Mouse (Mus musculus): ENCODE measurements around the gene Dqx1.

The Dqx1 gene

DNA sequence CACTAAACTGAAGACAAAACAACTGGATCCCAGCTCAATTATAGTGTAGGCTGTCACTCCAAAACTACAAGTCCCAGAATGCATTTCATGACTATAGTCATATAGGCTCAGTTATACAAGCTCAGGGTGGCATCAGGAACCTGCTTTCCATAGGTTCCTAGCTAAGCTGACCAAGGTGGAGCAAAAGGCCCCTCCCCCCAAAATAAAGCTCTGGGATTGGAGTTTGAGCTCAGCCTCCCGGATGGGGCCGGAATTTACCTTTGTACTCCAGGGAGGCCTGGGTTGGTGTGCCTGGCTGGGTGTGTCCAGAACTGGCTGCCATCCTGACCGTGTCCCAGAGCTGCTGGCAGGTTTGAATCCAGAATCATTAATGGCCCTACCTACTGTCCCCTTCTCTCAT, at the start of gene Dqx1:
Dqx1 (plus strand) TSS at position 55 of the 400 bp plus-strand sequence.
- DNase-seq, result no peak

DNA sequence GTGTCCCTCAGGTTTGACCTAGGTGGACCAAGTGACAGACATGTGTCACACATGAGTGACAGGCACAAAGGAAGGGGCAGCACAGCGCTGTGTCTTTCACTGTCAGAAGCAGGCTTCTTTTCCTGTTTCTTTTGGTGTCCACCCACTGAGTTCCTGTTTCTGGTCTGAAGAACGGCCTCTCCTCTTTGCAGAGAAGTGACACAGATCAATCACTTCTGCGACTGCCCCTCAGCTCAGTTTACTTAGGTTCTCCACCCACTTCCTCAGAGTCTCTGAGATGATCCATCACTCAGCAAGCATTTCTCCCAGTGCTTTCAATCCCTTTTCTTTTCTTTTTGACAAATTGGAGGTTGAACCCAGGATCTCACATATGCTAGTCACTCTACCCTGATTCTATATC, 49.0 kb upstream of the Dqx1 start:
- DNase-seq, result no peak

DNA sequence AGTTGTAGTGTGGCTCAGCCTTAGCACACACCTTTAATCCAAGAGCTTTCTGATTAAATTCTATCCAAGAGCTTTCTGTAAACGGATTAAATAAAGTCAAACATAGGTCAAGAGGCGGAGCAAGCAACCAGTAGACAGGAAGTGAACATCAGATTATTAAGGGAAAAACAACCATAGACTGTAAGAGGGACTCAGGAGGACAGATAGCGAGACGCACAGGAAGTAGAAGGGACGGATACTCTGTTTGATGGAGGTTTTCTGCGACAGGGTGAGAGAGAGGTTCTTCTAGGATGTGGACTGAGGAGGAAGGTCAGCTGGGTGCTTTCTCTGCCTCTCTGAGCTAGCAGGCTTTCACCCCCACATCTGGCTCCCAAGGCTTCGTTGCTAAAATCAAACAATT, 47.6 kb upstream of the Dqx1 start:
- DNase-seq, result no peak

DNA sequence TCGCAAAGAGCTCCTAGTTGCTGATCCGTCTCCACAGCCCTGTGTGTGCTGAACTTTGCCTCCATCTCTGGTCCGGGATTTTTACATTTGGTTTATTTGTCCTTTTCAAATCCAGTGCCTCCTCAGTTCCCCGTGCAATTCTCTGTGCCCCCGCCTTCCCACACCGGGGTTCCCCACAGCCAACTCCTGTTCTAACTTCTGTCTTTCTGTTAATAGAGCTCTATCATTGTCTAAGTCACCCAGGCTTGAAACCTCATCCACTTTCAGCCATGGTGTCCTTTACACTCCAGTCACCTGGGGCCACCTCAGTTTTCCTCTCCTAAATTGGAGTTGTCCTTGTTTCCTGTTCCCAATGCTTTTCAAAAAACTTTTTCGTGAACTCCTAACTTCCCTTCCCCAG, 46.4 kb upstream of the Dqx1 start:
- peak; percentile 49 to 56 for DNase-seq

DNA sequence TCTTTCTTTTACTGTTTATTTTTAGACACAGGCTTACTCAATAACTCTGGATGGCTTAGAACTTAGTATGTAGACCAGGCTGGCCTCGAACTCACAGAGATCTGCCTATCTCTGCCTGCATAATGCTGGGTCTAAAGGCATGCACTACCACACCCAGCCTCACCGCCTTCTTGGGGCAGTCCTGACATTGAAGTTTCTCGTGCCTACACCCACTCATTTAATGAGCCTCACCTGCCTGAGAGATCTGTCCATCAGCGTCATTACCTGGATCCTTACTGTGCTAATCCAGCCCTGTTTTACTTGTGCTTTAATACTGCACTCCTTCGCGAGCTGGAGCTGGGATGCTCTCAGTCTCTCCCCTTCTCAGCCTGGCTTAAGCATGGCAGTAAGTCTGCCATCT, 45.9 kb upstream of the Dqx1 start:
- DNase-seq, result no peak

DNA sequence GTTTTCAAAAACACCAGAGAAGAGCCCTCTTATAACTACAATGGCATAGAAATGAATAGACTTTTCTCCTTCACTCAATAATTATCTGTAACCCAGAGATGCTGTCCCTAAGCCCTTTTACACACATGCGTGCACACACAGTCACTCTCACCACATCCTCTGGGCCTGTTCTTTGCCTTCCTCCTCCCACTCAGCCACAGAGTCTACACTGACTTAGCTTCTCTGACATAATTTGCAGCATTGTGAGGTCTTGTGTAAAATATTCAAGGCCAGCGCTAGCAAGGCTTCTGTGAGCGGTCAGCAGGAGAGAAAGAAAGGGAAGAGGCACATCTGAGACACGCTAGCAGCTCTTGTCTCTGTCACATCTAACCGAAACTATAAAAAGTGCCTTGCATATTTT, 44.2 kb upstream of the Dqx1 start:
- DNase-seq, result peak; percentile 47 to 53

DNA sequence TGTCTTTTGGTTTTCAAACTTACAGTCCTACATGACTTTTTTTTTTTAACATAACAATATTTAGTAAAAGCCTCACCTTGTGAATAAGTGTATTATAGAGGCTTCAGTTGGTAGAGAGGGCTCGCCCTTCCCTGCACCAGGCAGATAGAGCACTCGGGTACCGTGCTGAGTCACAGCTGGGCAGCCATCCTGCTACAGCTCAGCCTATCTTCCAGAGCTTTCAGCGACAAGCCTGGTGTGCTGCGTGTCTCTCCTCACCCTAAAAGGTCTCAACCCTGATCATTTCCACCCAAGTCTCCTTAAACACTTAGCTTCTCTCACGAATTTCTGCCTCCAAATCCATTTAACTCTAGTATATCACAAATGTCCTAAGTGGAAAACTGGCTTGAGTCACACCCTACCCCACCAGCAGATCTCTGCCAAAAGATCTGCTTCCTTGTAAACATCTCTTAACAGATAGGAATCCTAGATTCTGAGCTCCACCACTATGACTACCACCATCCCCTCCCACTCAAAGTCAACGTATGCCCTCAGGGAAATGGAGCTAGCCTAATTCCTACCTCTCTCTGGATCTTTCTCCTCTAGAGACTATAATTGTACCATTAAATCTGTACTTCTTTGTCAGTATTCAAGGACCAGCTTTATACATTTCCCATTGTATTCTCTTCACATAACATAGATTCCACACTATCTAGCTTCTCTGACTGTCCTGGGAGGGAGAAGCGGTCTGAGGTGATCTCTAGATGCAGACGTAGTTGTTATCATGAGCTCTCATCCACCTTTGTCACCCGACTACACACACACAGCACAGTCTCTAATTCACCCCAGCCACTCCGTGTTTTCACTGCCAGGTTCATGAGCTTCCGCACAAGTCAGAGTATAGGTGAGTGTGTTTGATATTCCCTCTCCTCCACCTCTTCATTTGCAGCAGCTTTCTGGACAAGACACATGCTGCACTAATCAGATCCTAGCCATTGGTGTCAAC, 42.9 kb upstream of the Dqx1 start:
- DNase-seq, result no peak

DNA sequence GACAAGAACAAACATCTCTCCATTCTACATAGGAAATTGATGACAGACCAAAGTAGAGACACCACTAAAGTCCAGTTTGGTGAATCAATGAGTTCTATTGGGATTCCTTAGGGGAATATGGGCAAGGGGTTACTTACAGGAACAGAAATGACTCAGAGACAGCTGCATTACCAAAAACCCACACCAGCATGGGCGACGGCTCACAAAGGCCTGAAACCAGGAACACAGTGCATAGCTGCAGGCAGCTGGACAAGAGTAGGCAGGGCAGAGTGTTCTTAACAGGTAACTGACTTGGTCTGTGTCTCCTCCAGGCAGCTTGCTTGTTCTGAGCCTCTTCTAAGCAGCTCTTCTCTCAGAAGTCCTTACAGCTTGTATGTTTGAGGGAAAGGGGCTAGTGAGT, 41.9 kb upstream of the Dqx1 start:
- no peak for DNase-seq

DNA sequence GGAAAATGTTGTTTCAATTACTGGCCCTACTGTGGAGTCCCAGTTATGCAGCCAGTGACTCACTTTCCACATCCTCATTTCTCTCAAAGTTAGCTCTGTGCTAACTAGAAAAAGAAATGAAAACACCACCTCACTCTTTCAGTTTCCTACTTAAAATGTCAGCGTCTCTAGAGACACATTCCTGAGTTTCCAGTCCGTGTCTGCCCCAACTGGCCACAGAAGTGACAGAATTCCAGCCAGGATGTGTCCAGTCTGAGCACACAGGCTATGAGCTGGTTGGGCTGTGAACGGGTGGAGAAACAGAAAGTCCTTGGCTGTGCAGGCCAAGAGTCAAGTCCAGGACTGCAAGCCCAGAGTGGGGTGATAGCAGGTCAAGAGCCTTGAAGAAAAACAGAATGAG, 40.5 kb upstream of the Dqx1 start:
- DNase-seq, result no peak

DNA sequence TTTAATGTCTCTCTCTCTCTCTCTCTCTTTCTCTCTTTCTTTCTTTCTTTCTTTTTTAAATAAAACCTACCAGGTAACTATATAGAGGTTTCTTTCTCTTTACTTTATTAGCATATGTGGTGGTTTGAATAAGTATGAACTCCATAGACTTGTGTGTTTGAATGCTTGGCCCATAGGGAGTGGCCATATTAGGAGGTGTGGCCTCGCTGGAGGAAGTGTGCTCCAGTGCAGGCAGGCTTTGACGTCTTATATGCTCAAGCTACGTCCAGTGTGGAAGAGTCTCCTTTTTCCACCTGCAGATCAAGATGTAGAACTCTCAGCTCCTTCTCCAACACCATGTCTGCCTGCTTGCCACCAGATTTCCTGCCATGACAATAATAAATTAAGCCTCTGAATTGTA, 38.6 kb upstream of the Dqx1 start:
- no peak for DNase-seq

DNA sequence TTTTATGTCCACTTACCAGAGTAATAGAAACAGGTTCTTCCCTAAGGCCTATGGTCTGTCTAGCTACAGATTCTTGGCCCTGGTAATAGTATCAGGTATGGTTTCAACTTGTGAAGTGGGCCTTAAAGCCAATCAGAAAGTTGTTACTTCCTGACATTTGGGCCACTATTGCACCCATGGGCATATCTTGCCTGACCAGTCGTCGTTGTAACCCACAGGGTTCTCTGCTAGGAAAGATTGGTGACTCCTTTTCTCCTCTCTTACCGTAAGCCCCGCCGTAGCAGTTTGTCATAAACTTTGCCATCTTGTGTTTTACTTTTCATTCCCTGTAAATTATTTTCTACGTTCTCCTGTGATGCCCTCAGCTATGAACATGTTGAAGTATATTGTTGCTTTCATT, 37.5 kb upstream of the Dqx1 start:
- no peak for DNase-seq

DNA sequence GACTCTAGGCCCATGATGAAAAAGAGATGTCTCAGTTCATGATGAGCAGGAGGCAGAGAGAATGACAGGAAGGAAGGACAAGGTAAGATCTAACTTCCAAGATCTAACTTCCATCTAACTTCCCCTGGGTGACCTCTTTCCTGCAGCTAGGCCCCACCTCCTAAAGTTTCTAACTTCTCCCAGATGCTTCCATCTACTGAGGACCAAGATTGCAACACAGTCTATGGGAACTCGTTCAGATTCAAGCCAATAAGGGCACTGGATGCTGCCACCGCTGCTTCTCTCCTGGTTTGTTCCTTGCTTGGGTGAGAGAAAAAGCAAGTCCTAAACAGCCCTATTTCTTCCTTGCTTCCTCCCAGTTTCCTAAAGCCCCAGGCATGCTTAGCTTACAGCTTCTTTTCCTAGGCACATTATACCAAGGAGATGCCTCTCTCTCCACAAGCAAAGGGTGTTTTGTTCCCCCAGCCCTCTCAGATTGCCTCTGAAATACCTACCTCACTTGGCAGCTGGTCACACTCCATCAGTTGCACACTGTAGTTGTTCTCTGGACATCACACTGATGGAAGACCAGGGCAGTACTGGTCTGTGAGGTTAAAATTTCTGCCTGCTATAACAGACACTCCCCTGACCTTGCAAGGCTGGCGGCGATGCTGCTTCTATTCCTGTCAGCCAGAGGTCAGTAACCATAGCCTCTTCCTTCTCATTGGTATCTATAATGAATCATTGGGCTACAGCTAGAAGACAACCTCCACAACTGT, 36.6 kb upstream of the Dqx1 start:
- DNase-seq, result no peak

DNA sequence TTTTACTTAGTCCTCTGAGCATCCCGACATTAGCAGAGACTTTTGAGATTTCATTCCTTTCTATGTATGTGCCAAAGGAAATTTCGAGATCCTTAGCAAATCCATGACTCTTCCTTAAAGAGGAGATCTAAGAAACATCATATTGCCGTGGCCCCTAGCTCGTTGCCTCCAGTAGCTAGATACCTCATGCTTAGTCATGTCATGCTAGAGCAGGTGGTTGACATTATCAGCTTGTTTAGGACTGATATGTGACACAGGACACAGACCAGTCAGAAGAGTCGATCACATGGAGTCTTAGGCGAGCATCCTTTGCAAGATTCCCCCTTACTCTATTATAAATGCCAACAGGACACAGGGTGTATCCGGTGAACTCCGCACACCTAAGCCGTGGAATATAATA, 34.6 kb upstream of the Dqx1 start:
- no peak for DNase-seq

DNA sequence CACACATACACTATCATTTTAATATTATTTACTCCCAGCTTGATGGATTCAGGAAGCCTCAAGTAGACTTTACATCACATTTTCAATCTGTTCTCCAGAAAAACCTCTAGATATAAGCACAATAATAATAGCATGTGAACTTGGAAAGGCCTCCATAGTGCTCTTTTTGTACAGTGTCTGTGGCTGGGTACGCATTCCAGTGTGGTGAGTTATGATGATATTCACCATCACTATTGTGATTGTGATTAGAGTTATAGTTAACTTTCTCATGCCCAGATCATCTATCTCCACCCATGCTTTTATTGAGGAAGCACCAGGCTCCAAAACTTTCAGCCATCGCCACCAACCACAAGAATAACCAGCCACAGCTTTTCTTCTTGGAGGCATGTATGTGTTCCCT, 33.9 kb upstream of the Dqx1 start:
- DNase-seq, result no peak

DNA sequence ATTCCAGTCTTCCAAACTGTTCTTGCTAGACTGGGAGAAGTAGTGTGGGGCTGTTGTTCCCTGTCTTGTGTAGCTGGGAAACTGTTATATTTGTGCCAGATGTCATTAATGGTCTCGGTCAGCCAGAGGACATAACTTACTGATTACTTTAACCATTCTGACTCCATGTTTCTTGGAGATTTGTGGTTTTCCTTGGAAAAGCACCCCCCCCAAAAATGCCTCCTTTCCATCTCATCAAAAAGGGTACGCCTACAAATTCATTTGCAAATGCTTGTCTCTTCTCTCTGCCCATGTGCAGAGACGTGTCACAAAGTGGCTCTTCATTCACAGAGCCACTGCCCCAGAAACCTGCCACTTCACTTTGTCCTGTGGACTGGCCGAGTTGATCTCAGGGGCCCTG, 33.2 kb upstream of the Dqx1 start:
- no peak for DNase-seq

DNA sequence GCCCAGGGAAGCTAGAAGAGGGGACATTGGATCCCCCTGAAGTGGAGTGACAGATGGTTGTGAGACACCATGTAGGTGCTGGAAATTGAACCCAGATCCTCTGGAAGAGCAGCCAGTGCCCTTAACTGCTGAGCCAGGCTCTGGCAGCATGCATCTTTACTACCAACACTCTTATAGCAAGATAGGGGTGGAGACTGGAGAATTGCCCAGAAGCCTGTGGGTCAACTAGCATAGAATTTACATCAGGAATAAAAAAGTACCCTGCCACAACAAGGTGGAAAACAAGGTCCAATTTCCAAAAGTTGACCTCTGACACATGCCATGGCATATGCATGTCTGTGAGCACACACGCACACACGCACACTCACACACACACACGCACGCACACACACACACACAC, 32.4 kb upstream of the Dqx1 start:
- no peak for DNase-seq

DNA sequence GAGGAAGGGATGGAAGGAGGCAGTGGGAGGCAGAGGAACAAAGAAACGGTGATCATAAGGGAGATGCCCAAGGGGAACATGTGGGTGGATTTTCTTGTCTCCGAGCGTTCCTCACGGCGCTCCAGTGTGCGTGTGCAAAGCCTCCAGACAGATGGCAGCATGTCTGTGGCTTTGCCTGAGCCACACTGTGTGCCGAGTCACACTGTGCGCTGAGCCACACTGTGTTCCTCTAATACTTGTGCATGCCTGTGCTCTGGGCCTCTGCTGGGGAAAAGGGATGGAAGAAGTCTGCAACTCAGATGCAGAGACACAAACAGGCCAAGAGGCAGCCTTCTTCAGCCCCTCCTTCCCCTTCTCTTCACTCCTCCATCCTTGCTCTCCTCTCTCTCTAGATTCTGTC, 30.4 kb upstream of the Dqx1 start:
- DNase-seq, result no peak

DNA sequence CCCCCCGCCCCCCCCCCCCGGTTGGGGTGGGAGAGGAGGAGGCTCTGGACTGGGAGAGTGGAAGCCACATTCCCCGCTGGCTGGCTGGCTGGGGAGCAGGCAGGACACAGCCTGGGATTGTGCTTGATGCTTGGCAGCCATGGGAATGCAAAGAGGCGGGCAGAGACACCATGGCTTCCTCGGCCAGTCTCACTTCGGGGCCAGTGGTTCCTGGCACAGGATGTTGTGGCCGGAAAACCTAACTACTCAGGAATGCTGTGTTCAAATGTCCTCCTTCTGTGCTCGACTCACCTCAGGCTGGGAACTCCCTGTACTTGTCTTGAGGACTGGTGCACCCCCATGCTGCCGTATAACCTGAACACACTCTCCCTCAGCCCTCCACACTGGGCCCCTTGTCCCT, 29.9 kb upstream of the Dqx1 start:
- no peak for DNase-seq

DNA sequence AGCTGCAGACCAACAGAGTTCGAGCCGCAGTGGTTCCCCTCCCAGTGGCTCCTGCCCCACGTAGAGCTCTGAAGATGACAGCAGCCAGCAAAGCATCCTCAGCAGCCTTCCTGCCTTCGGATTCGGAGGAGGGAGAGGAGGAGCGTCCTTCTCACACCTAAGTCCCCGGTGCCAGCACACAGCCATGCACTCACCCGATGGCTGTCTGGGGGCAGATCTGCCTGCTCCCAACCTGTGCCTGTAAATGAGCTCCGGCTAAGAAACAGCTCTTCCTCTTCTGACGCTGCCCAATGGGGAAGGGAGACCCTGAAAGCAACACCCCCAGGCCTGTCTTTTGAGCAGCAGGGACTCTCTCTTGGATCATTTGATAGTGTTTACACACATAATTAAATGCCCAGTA, 27.9 kb upstream of the Dqx1 start:
- no peak for DNase-seq

DNA sequence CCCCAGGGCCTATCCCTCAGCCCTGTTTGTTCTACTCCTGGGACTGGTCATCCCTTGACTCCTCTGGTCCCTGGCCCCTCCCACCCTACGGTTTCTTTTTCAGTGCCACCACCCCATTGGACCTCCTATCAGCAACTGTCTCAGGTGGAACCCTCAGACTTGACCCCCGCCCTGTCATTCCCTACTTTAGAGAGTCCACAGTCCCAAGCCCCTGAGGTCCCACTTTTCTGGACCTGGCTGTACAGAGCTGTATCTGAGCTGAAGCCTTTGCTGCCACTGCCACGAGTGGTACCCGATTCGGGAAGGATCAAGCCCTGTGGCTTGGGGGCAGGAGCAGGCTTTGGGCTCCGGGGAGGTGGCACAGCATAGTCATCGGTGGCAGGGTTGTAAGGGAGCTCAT, 26.5 kb upstream of the Dqx1 start:
- no peak for DNase-seq

DNA sequence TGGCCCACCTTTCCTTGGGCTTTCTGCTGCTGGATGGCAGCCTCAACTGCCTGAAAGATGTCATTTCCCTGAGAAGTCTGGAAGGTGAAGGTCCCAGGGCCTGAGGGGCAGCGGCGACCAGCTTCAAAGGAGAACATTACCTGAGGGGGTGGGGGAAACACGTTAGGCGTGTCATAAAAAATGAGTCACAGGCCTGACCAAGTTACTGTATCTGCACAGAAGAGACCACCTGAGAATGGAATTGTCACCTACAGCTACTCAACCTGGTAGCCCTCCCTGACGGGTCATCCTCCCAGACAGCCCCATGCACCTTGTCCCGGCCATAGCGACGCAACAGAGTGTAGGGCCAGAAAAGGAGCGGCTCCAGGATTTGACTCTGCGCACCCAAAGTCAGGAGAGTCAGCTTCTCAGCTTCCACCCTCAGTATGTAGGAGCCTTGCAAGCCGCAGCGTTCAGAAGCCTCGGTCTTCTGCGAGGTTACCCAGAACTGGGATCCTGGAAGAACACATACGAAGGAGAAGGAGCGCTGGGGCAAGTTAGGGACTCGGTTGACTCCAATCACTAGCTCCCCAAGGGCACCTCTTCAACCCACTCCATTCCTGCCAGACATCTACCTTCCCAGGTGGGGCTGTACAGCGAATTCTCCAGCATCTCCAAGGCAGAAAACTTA, 25.6 kb upstream of the Dqx1 start:
- no peak for DNase-seq

DNA sequence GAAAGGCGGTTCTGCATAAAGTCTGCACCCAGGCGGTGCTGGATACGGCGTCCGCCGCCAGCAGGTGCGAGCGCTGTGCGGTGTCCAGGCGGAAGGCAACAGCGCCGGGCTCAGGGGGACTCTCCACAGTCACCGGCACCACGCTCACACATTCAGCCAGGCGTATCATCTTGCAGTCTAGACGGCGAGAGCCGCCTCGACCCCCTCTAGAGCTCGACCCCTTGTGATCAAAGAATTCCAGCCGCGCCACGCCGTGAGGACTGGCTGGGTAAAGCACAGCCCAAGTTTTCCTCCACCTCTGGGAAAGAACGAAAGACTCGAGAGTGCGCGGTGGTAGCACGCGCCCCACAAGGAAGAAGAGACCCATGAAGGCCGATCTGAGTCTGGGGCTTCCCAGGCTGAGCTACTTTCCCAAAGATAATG, 24.9 kb upstream of the Dqx1 start:
- DNase-seq, result peak; percentile 66 to 67
